Mouse (Mus musculus): ENCODE results near the gene Tubg1. TPM values are rescaled to one million over a fixed set of nuclear protein-coding genes. Genes with fewer than 3 reads are reported as not detected.
"Not testable (repeated sequence)": the region's sequence is repeated elsewhere in the genome, so short reads cannot be mapped to it uniquely, and the experiment has no call there.

Tubg1 gene
- polyA plus RNA-seq, 1 experiment from 2014 or later: 72.6 TPM

- ATAC-seq: no peak
- Histone ChIP-seq H3K4me1 (ENCODE audit: control insufficient read depth, insufficient read depth, low read length) (peaks cover 30% of the 10 kb centered on the region), H3K27me3 (ENCODE audit: control insufficient read depth, insufficient read depth, low read depth, low read length) (no peaks in the 10 kb centered on the region), H3K4me2 (ENCODE audit: low read length) (no peak overlapping the region), H3K27ac (ENCODE audit: low read length) (no peak overlapping the region), H3K4me3 (ENCODE audit: low read depth, low read length) (no peak overlapping the region), H3K36me3 (ENCODE audit: control insufficient read depth, insufficient read depth, low read length) (no peaks in the 10 kb centered on the region), H3K9ac (ENCODE audit: low read depth, low read length) (no peak overlapping the region), H3K9me3 (replicated peaks; ENCODE audit: control insufficient read depth, low read length, poor library complexity, severe bottlenecking) (no peaks in the 10 kb centered on the region)
- 65% methylated on average over 2 of the region's 2 CpGs for WGBS
Observed at GRCm38 (mm10) chr11:101115564-101115963, 4.2 kb upstream of the Tubg1 start.

DNA sequence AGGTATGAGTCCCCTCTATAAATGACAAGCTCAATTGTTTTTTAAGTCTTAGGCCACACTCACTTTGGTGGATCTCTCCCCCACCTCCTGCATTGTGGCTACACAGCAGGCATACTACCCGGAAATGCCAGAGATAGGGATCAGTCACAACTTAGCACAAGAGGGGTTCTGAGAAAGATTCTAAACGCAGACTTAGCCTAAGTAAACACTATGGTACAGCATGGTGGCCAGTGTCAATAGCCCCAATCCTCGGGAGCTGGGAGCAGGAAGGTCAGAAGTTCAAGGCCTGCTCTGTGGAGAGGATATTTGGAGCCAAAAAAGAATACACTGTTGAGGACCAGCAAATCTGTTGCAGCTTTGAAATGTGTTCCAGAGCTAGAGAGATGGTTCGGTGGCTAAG lies 1.6 kb upstream of the Tubg1 start:
- H3K4me2 ChIP-seq (ENCODE audit: low read length): peak overlapping the region; percentile 97
- H3K4me3 ChIP-seq (ENCODE audit: low read depth, low read length): no peak overlapping the region
- no peaks in the 10 kb centered on the region for H3K9me3 ChIP-seq (replicated peaks; ENCODE audit: control insufficient read depth, low read length, poor library complexity, severe bottlenecking)
- 51% methylated on average over 4 of the region's 4 CpGs for WGBS
- no peak for ATAC-seq
- H3K9ac ChIP-seq (ENCODE audit: low read depth, low read length): peak overlapping the region; percentile 0; the same call in 1 of the 2 replicates
- H3K27ac ChIP-seq (ENCODE audit: low read length): no peak overlapping the region
- peaks cover 4% of the 10 kb centered on the region; the same call in 1 of the 2 replicates for H3K36me3 ChIP-seq (ENCODE audit: control insufficient read depth, insufficient read depth, low read length)
- H3K27me3 ChIP-seq (ENCODE audit: control insufficient read depth, insufficient read depth, low read depth, low read length): no peaks in the 10 kb centered on the region
- H3K4me1 ChIP-seq (ENCODE audit: control insufficient read depth, insufficient read depth, low read length): peaks cover 37% of the 10 kb centered on the region

- peak; percentile 86 for ATAC-seq
- Histone ChIP-seq H3K36me3 (ENCODE audit: control insufficient read depth, insufficient read depth, low read length) (peaks cover 13% of the 10 kb centered on the region; the same call in 1 of the 2 replicates), H3K4me3 (ENCODE audit: low read depth, low read length) (peak overlapping the region; percentile 89), H3K27ac (ENCODE audit: low read length) (peak overlapping the region; percentile 91), H3K9me3 (replicated peaks; ENCODE audit: control insufficient read depth, low read length, poor library complexity, severe bottlenecking) (no peaks in the 10 kb centered on the region), H3K9ac (ENCODE audit: low read depth, low read length) (peak overlapping the region; percentile 97), H3K4me2 (ENCODE audit: low read length) (peak overlapping the region; percentile 97), H3K27me3 (ENCODE audit: control insufficient read depth, insufficient read depth, low read depth, low read length) (no peaks in the 10 kb centered on the region), H3K4me1 (ENCODE audit: control insufficient read depth, insufficient read depth, low read length) (peaks cover 37% of the 10 kb centered on the region)
- WGBS: under 1% methylated on average over 39 of the region's 39 CpGs
Observed at GRCm38 (mm10) chr11:101119131-101119760, 492 bp upstream of the Tubg1 start.

DNA sequence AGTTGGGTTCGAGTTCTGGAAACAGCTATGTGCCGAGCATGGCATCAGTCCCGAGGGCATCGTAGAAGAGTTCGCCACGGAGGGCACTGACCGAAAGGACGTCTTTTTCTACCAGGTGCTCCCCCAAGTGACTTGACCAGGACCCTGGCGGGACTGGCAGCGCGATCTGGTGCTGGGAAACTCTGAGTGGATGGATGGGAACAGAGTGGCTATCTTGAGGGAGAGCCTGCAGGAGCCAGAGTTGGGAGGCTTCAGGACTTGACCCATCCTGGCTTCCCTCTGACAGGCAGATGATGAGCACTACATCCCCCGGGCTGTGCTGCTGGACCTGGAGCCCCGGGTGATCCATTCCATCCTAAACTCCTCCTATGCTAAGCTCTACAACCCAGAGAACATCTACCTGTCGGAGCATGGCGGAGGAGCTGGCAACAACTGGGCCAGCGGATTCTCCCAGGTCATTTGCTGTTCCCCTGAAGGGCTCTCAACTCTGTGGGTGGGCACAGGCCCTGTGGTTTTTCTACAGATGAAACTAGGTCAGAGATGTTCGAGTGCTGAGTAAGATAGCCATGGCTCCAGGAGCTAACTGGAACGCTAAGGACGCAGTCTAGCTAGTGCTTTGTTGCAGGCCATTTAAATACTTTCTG lies 929 bp downstream of the Tubg1 start:
- H3K27ac ChIP-seq (ENCODE audit: low read length): peak overlapping the region; percentile 90
- no peaks in the 10 kb centered on the region for H3K9me3 ChIP-seq (replicated peaks; ENCODE audit: control insufficient read depth, low read length, poor library complexity, severe bottlenecking)
- ATAC-seq: no peak
- WGBS: 23% methylated on average over 19 of the region's 19 CpGs
- H3K4me3 ChIP-seq (ENCODE audit: low read depth, low read length): peak overlapping the region; percentile 89
- H3K27me3 ChIP-seq (ENCODE audit: control insufficient read depth, insufficient read depth, low read depth, low read length): no peaks in the 10 kb centered on the region
- H3K4me1 ChIP-seq (ENCODE audit: control insufficient read depth, insufficient read depth, low read length): peaks cover 32% of the 10 kb centered on the region
- H3K9ac ChIP-seq (ENCODE audit: low read depth, low read length): peak overlapping the region; percentile 87
- H3K4me2 ChIP-seq (ENCODE audit: low read length): peak overlapping the region; percentile 99
- peaks cover 16% of the 10 kb centered on the region for H3K36me3 ChIP-seq (ENCODE audit: control insufficient read depth, insufficient read depth, low read length)

DNA sequence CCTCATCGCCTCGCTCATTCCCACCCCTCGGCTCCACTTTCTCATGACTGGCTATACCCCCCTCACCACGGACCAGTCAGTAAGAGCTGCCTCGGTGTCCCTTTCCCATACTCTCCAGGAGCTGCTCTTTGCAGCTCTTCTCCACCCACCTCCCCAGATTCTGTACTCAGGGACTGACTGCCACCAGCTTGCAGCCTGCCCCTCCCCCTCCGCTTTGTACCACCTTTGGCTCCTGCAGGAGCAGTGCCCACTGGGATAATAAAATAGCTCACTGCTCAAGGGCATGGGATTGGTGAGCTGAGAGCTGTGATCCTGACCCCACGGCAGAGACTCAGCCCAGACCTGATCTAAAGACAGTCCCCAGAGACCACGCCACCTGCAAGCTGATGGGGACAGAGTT lies 4.8 kb downstream of the Tubg1 start:
- H3K9me3 ChIP-seq (replicated peaks; ENCODE audit: control insufficient read depth, low read length, poor library complexity, severe bottlenecking); H3K4me2 ChIP-seq (ENCODE audit: low read length); H3K27ac ChIP-seq (ENCODE audit: low read length); H3K27me3 ChIP-seq (ENCODE audit: control insufficient read depth, insufficient read depth, low read depth, low read length); H3K9ac ChIP-seq (ENCODE audit: low read depth, low read length); H3K4me3 ChIP-seq (ENCODE audit: low read depth, low read length); ATAC-seq: not testable (repeated sequence)
- H3K4me1 ChIP-seq (ENCODE audit: control insufficient read depth, insufficient read depth, low read length): peaks cover 11% of the 10 kb centered on the region
- 97% methylated on average over 8 of the region's 8 CpGs for WGBS
- peaks cover 29% of the 10 kb centered on the region for H3K36me3 ChIP-seq (ENCODE audit: control insufficient read depth, insufficient read depth, low read length)

- peaks cover 29% of the 10 kb centered on the region for H3K36me3 ChIP-seq (ENCODE audit: control insufficient read depth, insufficient read depth, low read length)
- H3K4me3 ChIP-seq (ENCODE audit: low read depth, low read length); ATAC-seq; H3K27me3 ChIP-seq (ENCODE audit: control insufficient read depth, insufficient read depth, low read depth, low read length); H3K27ac ChIP-seq (ENCODE audit: low read length); H3K9me3 ChIP-seq (replicated peaks; ENCODE audit: control insufficient read depth, low read length, poor library complexity, severe bottlenecking); H3K4me2 ChIP-seq (ENCODE audit: low read length); H3K9ac ChIP-seq (ENCODE audit: low read depth, low read length): not testable (repeated sequence)
- WGBS: 95% methylated on average over 6 of the region's 9 CpGs
- peaks cover 11% of the 10 kb centered on the region for H3K4me1 ChIP-seq (ENCODE audit: control insufficient read depth, insufficient read depth, low read length)
Observed at GRCm38 (mm10) chr11:101125008-101125407, 5.3 kb downstream of the Tubg1 start.

DNA sequence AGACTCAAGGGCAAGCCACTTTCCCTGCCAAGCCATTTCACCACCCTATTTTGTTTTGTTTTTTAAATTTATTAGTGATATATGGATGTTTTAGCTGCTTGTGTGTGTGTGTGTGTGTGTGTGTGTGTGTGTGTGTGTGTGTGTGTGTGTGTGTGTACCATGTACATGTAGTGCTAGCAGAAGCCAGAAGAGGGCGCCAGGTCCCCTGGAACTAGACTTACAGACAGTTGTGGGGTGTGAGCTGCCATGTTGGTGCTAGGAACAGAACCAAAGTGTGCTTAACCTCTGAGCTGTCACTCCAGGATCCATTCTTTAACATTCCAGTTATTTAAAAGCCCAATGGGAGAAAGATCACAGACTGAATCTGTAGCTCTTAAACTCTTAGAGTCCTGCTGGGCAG lies 7.3 kb downstream of the Tubg1 start:
- H3K27ac ChIP-seq (ENCODE audit: low read length): no peak overlapping the region
- 0 out of 2 replicates have a peak, but pooled peaks cover 2% of the 10 kb centered on the region for H3K9me3 ChIP-seq (replicated peaks; ENCODE audit: control insufficient read depth, low read length, poor library complexity, severe bottlenecking)
- no peak for ATAC-seq
- no peak overlapping the region for H3K4me2 ChIP-seq (ENCODE audit: low read length)
- no peak overlapping the region for H3K4me3 ChIP-seq (ENCODE audit: low read depth, low read length)
- 89% methylated on average over 1 of the region's 1 CpGs for WGBS
- H3K27me3 ChIP-seq (ENCODE audit: control insufficient read depth, insufficient read depth, low read depth, low read length): no peaks in the 10 kb centered on the region
- H3K4me1 ChIP-seq (ENCODE audit: control insufficient read depth, insufficient read depth, low read length): no peaks in the 10 kb centered on the region
- peaks cover 29% of the 10 kb centered on the region for H3K36me3 ChIP-seq (ENCODE audit: control insufficient read depth, insufficient read depth, low read length)
- no peak overlapping the region for H3K9ac ChIP-seq (ENCODE audit: low read depth, low read length)

DNA sequence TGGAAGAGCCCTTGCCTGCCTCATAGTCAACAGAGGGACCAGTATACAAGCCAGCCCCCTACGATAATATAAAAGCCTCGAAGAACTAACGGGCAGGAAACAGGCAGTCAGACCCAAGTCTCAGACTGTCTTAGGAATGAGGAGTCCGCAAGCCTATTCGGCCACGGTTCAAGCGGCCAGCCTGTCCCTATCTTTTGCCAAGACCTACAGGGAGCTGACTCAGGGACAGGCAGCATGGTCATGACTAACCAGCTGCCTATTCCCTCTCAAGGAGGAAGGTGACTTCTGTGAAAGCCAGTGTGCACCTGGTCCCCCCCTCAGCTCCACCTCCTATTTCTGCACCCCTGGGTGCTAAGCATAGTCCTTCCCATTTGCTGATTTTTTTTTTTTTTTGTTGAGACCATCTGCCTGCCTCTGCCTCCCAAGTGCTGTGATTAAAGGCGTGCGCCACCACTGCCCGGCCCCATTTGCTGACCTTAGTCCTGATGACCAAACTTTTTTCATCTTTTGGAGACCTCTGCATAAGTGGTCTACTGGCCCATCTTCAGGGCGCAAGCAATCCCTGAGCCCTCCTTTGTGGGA lies 9.3 kb downstream of the Tubg1 start:
- H3K4me2 ChIP-seq (ENCODE audit: low read length): no peak overlapping the region
- no peaks in the 10 kb centered on the region for H3K27me3 ChIP-seq (ENCODE audit: control insufficient read depth, insufficient read depth, low read depth, low read length)
- WGBS: 88% methylated on average over 11 of the region's 11 CpGs

More for the DNA sequence above, 9.3 kb downstream of the Tubg1 start:
- Histone ChIP-seq H3K9me3 (replicated peaks; ENCODE audit: control insufficient read depth, low read length, poor library complexity, severe bottlenecking) (0 out of 2 replicates have a peak, but pooled peaks cover 2% of the 10 kb centered on the region), H3K4me3 (ENCODE audit: low read depth, low read length) (no peak overlapping the region), H3K27ac (ENCODE audit: low read length) (no peak overlapping the region), H3K36me3 (ENCODE audit: control insufficient read depth, insufficient read depth, low read length) (peaks cover 17% of the 10 kb centered on the region), H3K4me1 (ENCODE audit: control insufficient read depth, insufficient read depth, low read length) (no peaks in the 10 kb centered on the region), H3K9ac (ENCODE audit: low read depth, low read length) (no peak overlapping the region)
- ATAC-seq: no peak
